Mouse (Mus musculus): ENCODE measurements at regions not wholly inside any gene's neighbourhood (a gene's known extent, or its start where the extent isn't known, plus 50 kb on each side); places are given as distances from the start of the nearest gene placed in this dataset.

GRCm38 (mm10) chr16:12802651-12803050, 306.8 kb upstream of the Ercc4 start:
- no peak for TF ChIP-seq POLR2A (IDR thresholded peaks at IDR 0.05; ENCODE audit: low read depth, low read length)
- no peak for TF ChIP-seq CTCF (IDR thresholded peaks at IDR 0.05; ENCODE audit: borderline replicate concordance, insufficient read depth, low read length)
